Mouse (Mus musculus) gastrocnemius, adult 8-10 months (tissue): ENCODE measurements around the gene Pianp. TPM values are rescaled to one million over a fixed set of nuclear protein-coding genes. Genes with fewer than 3 reads are reported as not detected.
"Not testable (repeated sequence)": the region's sequence is repeated elsewhere in the genome, so short reads cannot be mapped to it uniquely, and the experiment has no call there.

Source experiments
- DNase-seq, 2 experiments: peaks; one replicate each; pipeline ENCODE4 v3.0.0; 2022; ENCODE audit warnings: low spot score in 2 of 2
- total RNA-seq, 4 experiments: library from RNA; stranded (reverse); gene quantifications; 2 replicates each; pipeline ENCODE4 v1.2.4; 2022

Pianp gene
- total RNA-seq, 4 experiments from 2014 or later, result 0.19 to 0.70 (median 0.36) TPM; not detected in 1

DNA sequence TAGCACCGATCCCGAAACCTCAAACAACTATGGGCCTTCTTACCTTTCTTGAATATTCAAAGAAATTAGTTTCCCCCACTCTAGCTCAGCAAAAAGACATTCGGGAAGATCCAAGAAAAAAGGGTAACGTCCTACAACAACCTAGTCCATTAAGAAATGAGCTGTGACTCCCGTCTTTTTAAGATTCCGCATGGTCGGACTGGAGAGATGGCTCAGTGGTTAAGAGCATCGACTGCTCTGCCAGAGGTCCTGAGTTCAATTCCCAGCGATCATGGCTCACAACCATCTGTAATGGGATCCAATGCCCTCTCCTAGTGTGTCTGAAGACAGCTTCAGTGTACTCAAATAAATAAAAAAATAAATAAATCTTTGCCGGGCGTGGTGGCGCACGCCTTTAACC, 11.6 kb downstream of the Pianp start:
- DNase-seq, result no peak

DNA sequence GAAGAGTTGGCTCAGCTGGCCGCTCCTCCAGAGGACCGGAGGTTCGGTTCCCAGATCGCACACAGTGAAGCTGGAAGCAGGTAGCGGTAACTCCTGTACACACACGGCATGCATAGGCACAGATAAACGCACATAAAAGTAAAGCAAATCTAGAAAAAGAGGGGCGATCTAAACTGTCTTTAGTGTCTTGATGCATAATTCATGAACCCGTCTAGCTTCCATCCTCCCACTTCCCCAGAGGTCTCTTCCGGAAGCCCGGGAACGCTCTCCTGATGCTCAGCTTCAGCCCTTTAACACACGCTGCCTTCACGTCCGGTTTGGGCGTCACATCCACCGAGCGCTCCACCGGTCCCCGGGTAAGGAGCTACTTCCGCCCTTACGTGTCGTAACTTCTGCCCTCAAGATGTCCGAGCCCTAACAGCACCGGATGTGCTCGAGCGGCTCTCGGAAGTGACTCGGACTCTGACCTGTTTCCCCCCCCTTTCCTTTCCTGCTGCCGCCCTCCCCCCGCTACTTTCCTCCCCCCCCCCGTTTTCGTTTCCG, 12.2 kb downstream of the Pianp start:
- DNase-seq, result peak; percentile 96 to 97

DNA sequence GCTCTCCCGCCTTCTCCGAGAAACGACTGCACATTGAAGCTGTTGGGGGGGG, 12.5 kb downstream of the Pianp start, which contains the start of gene Zfp384:
TSS of gene Zfp384 (plus strand) at position 17 of the 52 bp plus-strand sequence.
- no peak for DNase-seq

DNA sequence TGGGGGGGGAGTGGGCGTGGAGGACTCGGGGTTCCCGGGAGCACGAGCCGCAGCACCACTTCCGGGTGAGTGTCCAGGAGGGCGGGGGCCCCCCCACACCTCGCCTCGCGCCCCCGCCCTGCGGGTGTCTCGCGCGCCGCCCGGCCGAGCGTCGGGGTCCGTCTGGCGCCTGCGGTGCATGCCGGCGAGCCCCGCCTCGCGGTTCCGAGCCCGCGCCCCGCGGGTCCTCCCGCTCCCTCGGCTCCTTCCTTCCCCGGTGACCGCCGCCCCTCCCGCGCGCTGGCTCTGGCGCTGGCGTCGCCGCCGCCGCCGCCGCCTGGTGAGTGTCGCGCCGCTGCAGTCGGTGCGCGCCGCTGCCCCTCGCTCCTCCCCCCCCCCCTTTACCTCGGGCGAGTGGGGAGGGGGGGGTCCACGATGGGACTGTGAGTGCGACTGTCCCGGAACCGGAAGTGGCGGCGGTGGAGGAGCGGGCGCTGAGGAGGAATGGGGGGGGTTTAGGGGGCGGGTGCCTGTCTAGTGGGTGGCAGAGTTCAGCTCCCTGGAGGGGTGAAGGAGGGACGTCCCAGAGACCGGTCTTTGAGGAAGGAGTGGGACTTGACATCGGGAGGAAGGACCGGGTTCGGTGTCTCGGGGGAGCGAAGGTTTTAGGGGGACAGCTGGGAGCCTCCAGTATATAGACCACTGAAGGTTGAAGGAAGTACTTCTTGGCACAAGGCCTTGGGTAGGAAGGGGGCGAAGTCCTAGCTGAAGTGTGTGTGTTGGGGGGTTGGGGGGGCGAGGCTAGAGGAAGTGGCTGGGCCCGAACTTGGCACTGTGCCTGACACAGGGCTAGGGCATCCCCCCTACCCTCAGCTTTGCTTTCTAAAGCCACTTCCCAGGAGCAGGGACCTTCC, 12.9 kb downstream of the Pianp start:
- DNase-seq, result peak; percentile 57 to 75

DNA sequence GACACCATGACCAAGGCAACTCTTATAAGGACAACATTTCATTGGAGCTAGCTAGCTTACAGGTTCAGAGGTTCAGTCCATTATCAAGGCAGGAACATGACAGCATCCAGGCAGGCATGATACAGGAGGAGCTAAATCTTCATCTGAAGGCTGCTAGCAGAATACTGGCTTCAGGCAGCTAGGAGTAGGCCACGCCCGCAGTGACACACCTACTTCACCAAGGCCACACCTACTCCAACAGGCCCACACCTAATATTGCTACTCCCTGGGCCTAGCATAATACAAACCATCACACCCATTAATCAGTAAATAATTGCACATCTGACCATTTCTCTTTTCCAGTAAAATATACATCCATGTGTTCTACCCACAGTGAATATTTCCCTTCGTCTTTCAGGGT, 21.2 kb downstream of the Pianp start:
- no peak for DNase-seq

DNA sequence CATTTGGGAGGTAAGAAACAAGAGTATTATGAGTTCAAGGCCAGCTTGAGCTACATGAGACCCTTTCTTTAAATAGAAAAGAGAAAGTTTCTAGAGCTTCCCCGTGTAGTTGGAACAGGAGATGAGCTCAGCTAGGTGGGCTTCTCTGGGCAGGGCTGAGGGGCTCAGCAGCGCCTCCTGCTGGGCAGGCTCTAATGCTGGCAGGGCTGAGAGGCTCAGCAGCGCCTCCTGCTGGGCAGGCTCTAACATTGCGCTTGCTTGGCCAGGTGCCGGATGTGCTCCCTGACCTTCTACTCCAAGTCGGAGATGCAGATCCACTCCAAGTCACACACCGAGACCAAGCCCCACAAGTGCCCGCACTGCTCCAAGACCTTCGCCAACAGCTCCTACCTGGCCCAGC, 34.0 kb downstream of the Pianp start:
- not testable (repeated sequence) for DNase-seq

DNA sequence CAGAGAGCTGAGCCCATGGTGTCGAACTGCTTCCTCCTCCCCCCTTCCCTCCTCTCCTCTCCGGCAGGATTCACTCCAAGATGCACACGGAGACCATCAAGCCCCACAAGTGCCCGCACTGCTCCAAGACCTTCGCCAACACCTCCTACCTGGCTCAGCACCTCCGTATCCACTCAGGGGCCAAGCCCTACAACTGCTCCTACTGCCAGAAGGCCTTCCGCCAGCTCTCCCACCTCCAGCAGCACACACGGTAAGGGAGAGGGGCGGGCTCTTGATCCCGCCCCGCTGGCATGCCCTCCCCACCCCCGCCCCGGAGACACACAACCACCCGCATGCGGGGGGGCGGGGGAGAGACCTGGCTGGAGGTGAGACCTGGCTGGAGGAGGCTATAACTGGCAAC, 35.1 kb downstream of the Pianp start:
- DNase-seq, result no peak

DNA sequence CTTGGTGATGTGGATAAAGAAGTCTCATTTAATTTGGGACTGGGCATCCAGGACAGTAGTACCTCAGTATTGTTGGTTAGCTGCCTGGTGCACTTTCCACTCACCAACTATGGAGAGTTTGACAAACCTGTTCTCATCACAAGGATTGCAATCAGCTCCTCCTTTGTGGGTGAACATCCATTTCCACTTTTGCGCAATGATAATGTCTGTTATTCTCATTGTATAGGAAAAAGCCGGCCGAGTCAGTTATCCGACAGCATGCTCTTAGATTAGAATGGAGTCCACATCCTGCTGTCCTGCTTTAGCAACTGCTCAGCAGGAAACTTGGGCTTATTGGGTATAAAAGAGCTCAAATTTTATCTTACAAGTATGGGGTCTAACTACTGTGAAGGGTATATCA, 42.2 kb downstream of the Pianp start:
- no peak for DNase-seq

DNA sequence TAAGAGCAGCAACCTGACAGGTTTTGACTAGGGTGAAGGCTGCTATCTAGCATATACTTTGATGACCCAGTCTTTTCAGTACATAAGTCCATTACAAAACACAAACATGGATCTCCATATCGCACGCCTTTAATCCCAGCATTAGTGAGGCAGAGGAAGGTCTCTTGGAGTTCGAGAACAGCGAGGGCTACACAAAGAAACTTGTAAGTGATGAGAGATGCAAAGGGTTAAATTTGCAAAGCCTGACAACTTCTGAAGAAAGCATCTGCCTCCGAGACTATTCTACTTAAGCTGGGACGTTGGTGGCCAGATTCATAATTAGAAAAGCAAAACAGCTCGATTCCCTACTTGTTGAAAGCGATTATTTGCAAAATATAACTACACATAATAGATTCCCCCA, 42.6 kb downstream of the Pianp start:
- DNase-seq, result no peak

DNA sequence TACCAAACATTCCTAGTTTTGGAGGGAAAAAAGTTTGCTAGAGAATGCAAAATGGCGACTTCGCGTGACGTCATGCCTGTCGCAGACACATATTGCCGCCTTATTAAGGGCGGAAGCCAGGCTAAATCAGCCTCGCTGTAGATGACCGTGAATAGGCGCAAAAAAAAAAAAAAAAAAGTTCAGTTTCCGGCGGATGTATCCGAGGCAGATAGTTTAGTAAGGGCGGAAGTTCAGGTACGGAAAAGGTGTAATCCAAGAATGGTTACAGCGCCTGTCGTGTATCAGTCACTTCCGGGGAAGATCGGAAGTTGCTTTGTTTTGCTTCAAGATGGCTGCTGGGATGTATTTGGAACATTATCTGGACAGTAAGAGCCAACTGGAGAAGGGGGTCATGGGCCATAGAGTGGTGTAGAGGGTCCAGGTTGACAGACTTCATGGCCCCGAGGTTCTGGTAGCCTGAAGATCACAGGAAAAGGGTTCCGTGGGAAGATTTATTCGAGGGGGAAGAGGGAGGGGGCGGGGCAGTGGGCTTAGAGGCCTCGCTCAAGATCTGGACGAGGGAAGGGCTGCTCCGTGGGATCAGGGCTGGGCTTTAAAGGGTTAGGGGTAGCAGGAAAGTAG, 43.1 kb downstream of the Pianp start, which contains the start of gene Ing4:
TSS of gene Ing4 (plus strand) at position 228 of the 621 bp plus-strand sequence.
- peak; percentile 74 to 86 for DNase-seq

DNA sequence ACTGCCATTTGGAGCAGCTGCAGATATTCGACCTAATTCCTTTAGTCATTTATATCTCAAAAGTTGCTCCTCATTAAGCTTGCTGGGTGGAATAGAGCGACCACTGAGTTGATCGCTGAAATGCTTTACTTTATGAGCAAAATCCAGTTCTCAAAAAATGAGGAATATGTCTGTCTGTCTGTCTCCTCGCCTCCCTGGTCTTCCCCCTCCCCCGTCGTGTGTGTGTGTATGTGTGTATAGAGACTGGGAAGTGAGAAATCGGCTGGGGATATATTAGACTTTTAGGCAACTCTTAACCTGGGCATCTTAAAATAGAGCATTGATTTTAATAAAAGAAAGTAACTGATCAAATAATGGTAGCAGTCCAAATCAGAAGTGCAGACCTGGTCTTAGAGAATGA, 43.7 kb downstream of the Pianp start:
- no peak for DNase-seq

DNA sequence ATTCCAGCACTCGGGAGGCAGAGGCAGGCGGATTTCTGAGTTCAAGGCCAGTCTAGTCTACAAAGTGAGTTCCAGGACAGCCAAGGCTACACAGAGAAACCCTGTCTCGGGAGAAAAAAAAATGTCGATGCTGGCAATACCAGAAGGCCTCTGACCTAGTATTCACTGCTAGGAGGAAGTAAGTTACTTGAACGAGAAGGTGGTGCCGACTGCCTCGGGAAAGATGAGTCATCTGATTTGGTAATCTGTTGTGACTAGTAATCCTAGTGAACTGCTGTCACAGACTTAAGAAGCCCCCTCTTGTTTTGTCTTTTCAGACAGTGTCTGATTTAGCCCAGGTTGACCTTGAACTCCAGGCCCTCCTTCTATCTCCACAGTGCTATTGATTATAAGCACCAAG, 44.6 kb downstream of the Pianp start:
- DNase-seq, result no peak

DNA sequence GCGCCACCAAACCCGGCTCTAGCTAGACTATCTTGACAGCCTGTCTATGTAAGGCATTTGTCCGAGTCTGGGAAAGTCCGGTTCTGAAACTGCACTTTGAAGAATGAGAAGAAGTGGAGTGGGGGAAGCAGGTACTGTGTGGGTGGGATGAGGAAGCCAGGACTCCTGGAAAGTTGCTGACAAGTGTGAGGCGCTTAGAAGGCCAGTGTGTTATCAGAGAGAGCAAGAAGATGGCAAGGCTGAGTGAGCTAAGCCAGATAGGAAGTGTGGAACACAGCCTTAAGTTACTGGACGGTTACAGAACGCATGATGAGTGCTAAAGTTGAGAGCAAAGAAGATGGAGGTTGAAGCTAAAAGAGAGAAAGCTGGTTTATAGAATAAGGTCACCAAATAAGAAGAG, 45.6 kb downstream of the Pianp start:
- DNase-seq, result no peak

DNA sequence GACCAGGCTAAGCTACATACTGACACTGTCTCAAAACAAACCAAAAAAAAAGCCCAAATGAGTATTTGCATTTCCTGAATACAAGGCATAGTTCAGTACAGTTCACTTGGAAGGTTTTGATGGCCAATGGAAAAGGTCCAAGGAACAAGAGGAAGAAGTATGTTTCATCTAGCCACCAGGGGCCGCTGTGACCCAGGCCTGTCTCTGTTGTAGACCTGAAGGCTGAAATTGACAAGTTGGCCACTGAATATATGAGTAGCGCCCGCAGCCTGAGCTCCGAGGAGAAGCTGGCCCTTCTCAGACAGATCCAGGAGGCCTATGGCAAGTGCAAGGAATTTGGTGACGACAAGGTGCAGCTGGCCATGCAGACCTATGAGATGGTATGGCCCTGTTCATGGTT, 50.2 kb downstream of the Pianp start:
- peak; percentile 52 to 63 for DNase-seq

DNA sequence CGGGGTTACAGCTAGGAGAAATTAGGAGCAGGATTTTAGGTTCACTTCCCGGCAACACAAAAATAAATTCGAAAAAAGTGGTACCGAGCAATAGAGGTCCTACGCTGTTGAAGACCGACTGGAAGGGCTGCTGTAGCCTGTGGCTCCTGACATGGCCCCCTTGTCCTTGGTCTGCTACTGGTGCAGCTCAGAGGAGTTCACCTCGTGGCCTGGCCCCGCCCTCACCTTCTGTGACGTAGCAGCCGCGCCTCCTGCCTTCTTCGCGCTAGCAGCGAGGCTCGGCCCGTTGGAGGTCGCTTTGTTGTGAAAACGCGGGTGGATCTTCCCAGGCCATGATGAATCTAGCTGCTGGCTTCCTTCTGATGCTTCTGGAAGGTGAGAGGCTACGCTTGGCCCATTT, 53.2 kb downstream of the Pianp start, which contains the start of gene Acrbp:
TSS of gene Acrbp (plus strand) at position 12 of the 400 bp plus-strand sequence.
- DNase-seq, result no peak

DNA sequence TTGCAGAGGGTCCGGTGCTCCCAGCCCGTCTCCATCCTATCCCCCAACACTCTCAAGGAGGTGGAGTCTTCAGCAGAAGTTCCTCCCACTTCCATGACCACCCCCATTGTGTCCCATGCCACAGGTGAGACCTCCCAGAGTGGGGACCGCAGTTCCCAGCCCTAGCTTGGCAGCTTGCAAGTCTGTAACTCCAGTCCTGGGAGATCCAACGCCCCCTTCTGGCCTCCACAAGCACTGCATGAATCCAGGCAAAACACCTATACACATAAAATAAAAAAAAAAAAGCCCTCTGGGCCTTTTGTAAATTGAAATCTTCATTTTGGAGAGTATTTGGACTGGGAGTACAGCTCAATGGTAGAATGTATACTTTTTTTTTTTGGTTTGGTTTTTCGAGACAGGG, 54.7 kb downstream of the Pianp start:
- no peak for DNase-seq

Other genes starting within 250 kb of the Pianp start
- gene Gm45234, start 240.7 kb upstream of the Pianp start, total RNA-seq, result not detected
- gene Atn1, start 240.2 kb upstream of the Pianp start, total RNA-seq, result 10 to 100 TPM; 41.9 to 59.4 (median 49.2) TPM
- 1 to 10 TPM in 3 of 4 experiments, under 1 TPM in 1; 0.75 to 1.4 (median 1.1) TPM for gene Eno2, start 227.0 kb upstream of the Pianp start, total RNA-seq
- not detected for gene Lrrc23, start 217.0 kb upstream of the Pianp start, total RNA-seq
- 1 to 10 TPM; 1.9 to 4.1 (median 2.9) TPM for gene Spsb2, start 188.0 kb upstream of the Pianp start, total RNA-seq
- 1,000 to 10,000 TPM; 2,418 to 2,798 (median 2,572) TPM for gene Tpi1, start 182.4 kb upstream of the Pianp start, total RNA-seq
- gene Usp5, start 167.2 kb upstream of the Pianp start, total RNA-seq, result 10 to 100 TPM; 44.3 to 48.1 (median 45.2) TPM
- gene Cdca3, start 167.1 kb upstream of the Pianp start, total RNA-seq, result under 1 TPM; 0.31 to 0.51 (median 0.37) TPM
- gene Gnb3, start 156.4 kb upstream of the Pianp start, total RNA-seq, result 1 to 10 TPM in 2 of 4 experiments, under 1 TPM in 2; 0.70 to 1.1 (median 1.0) TPM
- 1 to 10 TPM; 2.0 to 4.5 (median 3.3) TPM for gene P3h3, start 138.9 kb upstream of the Pianp start, total RNA-seq
- gene Gpr162, start 132.7 kb upstream of the Pianp start, total RNA-seq, result not detected
- gene Cd4, start 108.5 kb upstream of the Pianp start, total RNA-seq, result under 1 TPM in 1 of 4 experiments, not detected in 3; 0.11 TPM
- gene Lag3, start 85.0 kb upstream of the Pianp start, total RNA-seq, result under 1 TPM in 1 of 4 experiments, not detected in 3; 0.31 TPM
- 10 to 100 TPM; 64.6 to 83.2 (median 76.8) TPM for gene Ptms, start 76.6 kb upstream of the Pianp start, total RNA-seq
- gene Mlf2, start 65.3 kb upstream of the Pianp start, total RNA-seq, result 100 to 1,000 TPM; 192 to 219 (median 202) TPM
- gene Cops7a, start 31.2 kb upstream of the Pianp start, total RNA-seq, result 100 to 1,000 TPM; 122 to 142 (median 131) TPM
- gene Zfp384, start 12.5 kb downstream of the Pianp start, total RNA-seq, result 10 to 100 TPM; 24.3 to 29.7 (median 27.4) TPM
- gene Ing4, start 43.1 kb downstream of the Pianp start, total RNA-seq, result 10 to 100 TPM; 19.8 to 22.3 (median 20.7) TPM
- gene Acrbp, start 53.0 kb downstream of the Pianp start, total RNA-seq, result 1 to 10 TPM in 3 of 4 experiments, under 1 TPM in 1; 0.97 to 2.5 (median 1.5) TPM
- under 1 TPM in 1 of 4 experiments, not detected in 3; 0.20 TPM for gene Lpar5, start 71.2 kb downstream of the Pianp start, total RNA-seq
- gene Chd4, start 99.3 kb downstream of the Pianp start, total RNA-seq, result 10 to 100 TPM; 72.6 to 77.3 (median 74.3) TPM
- 10 to 100 TPM; 16.3 to 21.1 (median 19.0) TPM for gene Nop2, start 135.2 kb downstream of the Pianp start, total RNA-seq
- gene Iffo1, start 148.5 kb downstream of the Pianp start, total RNA-seq, result 1 to 10 TPM; 6.6 to 8.9 (median 7.5) TPM
- over 10,000 TPM; 10,104 to 14,130 (median 11,228) TPM for gene Gapdh, start 169.8 kb downstream of the Pianp start, total RNA-seq
- 10 to 100 TPM in 2 of 4 experiments, 1 to 10 TPM in 2; 7.3 to 14.0 (median 9.1) TPM for gene Ncapd2, start 195.0 kb downstream of the Pianp start, total RNA-seq
- gene Mrpl51, start 195.1 kb downstream of the Pianp start, total RNA-seq, result 100 to 1,000 TPM; 224 to 255 (median 228) TPM
- gene Vamp1, start 218.9 kb downstream of the Pianp start, total RNA-seq, result 10 to 100 TPM; 15.1 to 16.8 (median 15.5) TPM
- 1 to 10 TPM; 1.6 to 2.3 (median 2.0) TPM for gene Tapbpl, start 235.2 kb downstream of the Pianp start, total RNA-seq
- under 1 TPM in 2 of 4 experiments, not detected in 2; 0.36 to 0.53 TPM for gene Cd27, start 240.3 kb downstream of the Pianp start, total RNA-seq